10 mouse cellular contexts compared by ENCODE assay signal in genomic region chr16:91724247-91724646, GRCm38 (mm10). TPM values are rescaled to one million over a fixed set of nuclear protein-coding genes. Genes with fewer than 3 reads are reported as not detected.
A peak's percentile ranks its signal among the peaks of the same experiment; 100 is the strongest.
DNase-seq lines count a peak whose midpoint lies in the region; ATAC-seq lines count a peak whose summit lies in the region.
"Had no signal": no experiment of that assay in that cellular context is flagged by ENCODE, and none has a peak within 500 bp of the region (broad histone marks: within the 10 kb centered on the region; RNA-seq: fewer than 3 reads in every experiment).

No protein-coding gene starts in this region.

- no peaks in the 10 kb centered on the region for H3K27me3 ChIP-seq in kidney, embryonic 15.5 days
- H3K27me3 ChIP-seq: lung, embryonic 15.5 days had no signal

- H3K4me2 ChIP-seq in kidney, embryonic 15.5 days = no peak overlapping the region
- H3K4me2 ChIP-seq: lung, embryonic 15.5 days had no signal

- H3K27ac ChIP-seq in kidney, embryonic 15.5 days = no peak overlapping the region
- H3K27ac ChIP-seq: lung, embryonic 15.5 days had no signal

- DNase-seq in kidney, adult 18-20 months = peak; percentile 76
- DNase-seq in CD8-positive naive resting alpha-beta T cell, adult 2 months (ENCODE audit: low read depth in 2 of 2, low spot score in 2 of 2) = peak; percentile 53 to 67
- peak; percentile 20 for DNase-seq in adrenal gland, adult 8-10 months
- DNase-seq in embryo, embryonic 9.5 days (ENCODE audit: extremely low spot score) = peak; percentile 40
- DNase-seq in left cerebral cortex, postnatal 25 days (ENCODE audit: low spot score in 2 of 2) = peak; percentile 33 to 53
- DNase-seq in retina, postnatal 7 days (ENCODE audit: low read depth, low spot score) = peak; percentile 19

- peaks cover 22% of the 10 kb centered on the region for H3K36me3 ChIP-seq in kidney, embryonic 15.5 days
- H3K36me3 ChIP-seq: lung, embryonic 15.5 days had no signal

- H3K4me1 ChIP-seq in kidney, embryonic 15.5 days = peaks cover 23% of the 10 kb centered on the region

- WGBS in kidney, embryonic 15.5 days = 59% methylated on average over 3 of the region's 3 CpGs

- no peak overlapping the region for H3K9ac ChIP-seq in kidney, embryonic 15.5 days
- H3K9ac ChIP-seq: lung, embryonic 15.5 days had no signal

- H3K9me3 ChIP-seq in kidney, embryonic 15.5 days (replicated peaks) = no peaks in the 10 kb centered on the region
- H3K9me3 ChIP-seq: lung, embryonic 15.5 days had no signal

- intact Hi-C loops in left cerebral cortex, postnatal 25 days (cut with DNase I) = loop anchor here (10.0 kb wide), 1 partner anchor 581 kb away; the partner anchor contains the start of gene Smim11

- H3K4me3 ChIP-seq in kidney, embryonic 15.5 days (replicated peaks) = no peak overlapping the region
- H3K4me3 ChIP-seq: erythroblast, embryonic 14.5 days; lung, embryonic 15.5 days had no signal

- ATAC-seq in kidney, embryonic 15.5 days (replicated peaks; ENCODE audit: low FRiP score) = no peak
- ATAC-seq in granulocyte monocyte progenitor cell, adult 5-6 weeks (replicated peaks; ENCODE audit: poor library complexity, severe bottlenecking) = no peak

RNA-seq across cellular contexts. Expression of gene Cryzl1, which starts 4.5 kb away (rescaled TPM):
- polyA plus RNA-seq in kidney, embryonic 15.5 days (2015; fragmentation: Nextera tagmentation; extraction: Ambion mirVana) = 68.8 and 87.6 TPM in 2 replicates
- total RNA-seq in adrenal gland, adult 8-10 months (2022) = 10 to 100 TPM; 49.9 to 75.8 (median 63.0) TPM
- total RNA-seq in left cerebral cortex, postnatal 25 days (2021) = 100 to 1,000 TPM; 104 to 111 TPM
- 43.5 and 55.5 TPM in 2 replicates for total RNA-seq in granulocyte monocyte progenitor cell, adult 5-6 weeks (2014; fragmentation: Nextera tagmentation)
- total RNA-seq in granulocyte monocyte progenitor cell, adult 5-6 weeks (2017) = 65.5 and 85.7 TPM in 2 replicates

RNA-seq across cellular contexts. Expression of gene Itsn1, which starts 4.8 kb away (rescaled TPM):
- 24.6 and 27.6 TPM in 2 replicates for polyA plus RNA-seq in kidney, embryonic 15.5 days (2015; fragmentation: Nextera tagmentation; extraction: Ambion mirVana)
- 10 to 100 TPM; 43.3 to 68.5 (median 55.7) TPM for total RNA-seq in adrenal gland, adult 8-10 months (2022)
- 100 to 1,000 TPM; 122 to 125 TPM for total RNA-seq in left cerebral cortex, postnatal 25 days (2021)
- 9.3 and 10.7 TPM in 2 replicates for total RNA-seq in granulocyte monocyte progenitor cell, adult 5-6 weeks (2014; fragmentation: Nextera tagmentation)
- total RNA-seq in granulocyte monocyte progenitor cell, adult 5-6 weeks (2017) = 5.0 and 7.0 TPM in 2 replicates

RNA-seq across cellular contexts. Expression of gene Donson, which starts 35.7 kb away (rescaled TPM):
- 21.0 and 21.8 TPM in 2 replicates for polyA plus RNA-seq in kidney, embryonic 15.5 days (2015; fragmentation: Nextera tagmentation; extraction: Ambion mirVana)
- total RNA-seq in adrenal gland, adult 8-10 months (2022) = 10 to 100 TPM in 1 of 4 experiments, 1 to 10 TPM in 3; 4.0 to 13.1 (median 7.2) TPM
- total RNA-seq in left cerebral cortex, postnatal 25 days (2021) = 10 to 100 TPM; 27.4 to 28.8 TPM
- total RNA-seq in granulocyte monocyte progenitor cell, adult 5-6 weeks (2014; fragmentation: Nextera tagmentation) = 13.1 and 23.0 TPM in 2 replicates
- total RNA-seq in granulocyte monocyte progenitor cell, adult 5-6 weeks (2017) = 20.8 and 32.8 TPM in 2 replicates

Comparison
In these comparisons a context has a peak if more than half of its experiments do, and no peak if none do; other contexts are left out.
1. DNase-seq: peak in every context shown above with its lines; median percentile 76 in kidney, adult 18-20 months; 60 in CD8-positive naive resting alpha-beta T cell, adult 2 months; 43 in left cerebral cortex, postnatal 25 days; 40 in embryo, embryonic 9.5 days; 20 in adrenal gland, adult 8-10 months; 19 in retina, postnatal 7 days.